Mouse (Mus musculus): ENCODE results near the gene Wasf2.

- TF ChIP-seq POLR2A (IDR thresholded peaks at IDR 0.05; ENCODE audit: borderline replicate concordance, low read depth, low read length), result no peak
- TF ChIP-seq CTCF (IDR thresholded peaks at IDR 0.05; ENCODE audit: low read depth, low read length), result no peak
Measured at GRCm38 (mm10) chr4:133090720-133091458, 39.4 kb upstream of the Wasf2 start.
